Mouse (Mus musculus) heart, postnatal 10 days (tissue): ENCODE measurements at regions not wholly inside any gene's neighbourhood (a gene's known extent, or its start where the extent isn't known, plus 50 kb on each side); places are given as distances from the start of the nearest gene placed in this dataset.
"Not testable (repeated sequence)": the region's sequence is repeated elsewhere in the genome, so short reads cannot be mapped to it uniquely, and the experiment has no call there.

Source experiments
- DNase-seq, 2 experiments: peaks; one replicate each; pipeline ENCODE4 v3.0.0; 2021
- intact Hi-C: fragments of 180-260 bp; cut with DNase I; formaldehyde crosslinking; loops from one replicate; pipeline ENCODE4 v1.15.1; 2025

DNA sequence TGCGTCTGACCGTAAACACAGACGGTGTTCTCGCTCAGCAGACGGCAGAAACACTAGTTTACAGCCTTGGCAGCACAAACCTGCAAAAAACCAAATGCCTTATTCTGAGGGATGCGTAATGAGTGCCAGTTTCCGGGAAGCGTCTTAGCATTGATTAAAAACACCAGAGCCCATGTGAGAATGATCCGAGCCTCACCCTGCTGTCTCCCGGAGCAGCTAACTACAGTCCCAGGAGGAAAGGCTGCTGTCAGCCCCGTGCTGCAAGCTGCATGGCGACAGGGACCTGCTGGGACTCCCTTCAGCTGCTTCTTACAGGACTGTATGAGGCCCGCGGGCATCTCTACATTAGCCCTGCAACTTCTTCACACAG lies 189.7 kb downstream of the Med10 start:
- intact Hi-C loops: loop anchor here (1.0 to 5.0 kb wide), 3 partner anchors 180 to 295 kb away; no protein-coding TSS in a partner anchor
- no peak for DNase-seq

DNA sequence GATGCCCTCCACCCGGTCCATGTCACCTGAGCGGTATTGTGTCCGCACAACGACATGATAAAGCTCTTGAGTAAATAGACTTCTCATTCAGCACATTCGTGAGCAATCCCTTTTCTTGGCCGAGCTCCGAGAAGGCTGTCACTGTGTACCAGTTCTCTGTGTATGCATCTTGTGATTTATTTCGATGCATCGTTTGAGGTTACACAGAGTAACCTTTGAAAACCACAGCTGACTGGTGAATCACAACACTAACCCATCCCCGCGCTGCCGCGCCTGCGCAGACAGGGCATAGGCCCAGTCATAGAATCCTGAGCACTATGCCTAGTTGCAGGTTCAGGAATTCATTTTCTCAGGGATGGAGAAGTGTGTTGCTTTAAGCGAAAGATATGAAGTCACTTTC lies 201.4 kb downstream of the Med10 start:
- DNase-seq: no peak
- intact Hi-C loops: no loop called here

DNA sequence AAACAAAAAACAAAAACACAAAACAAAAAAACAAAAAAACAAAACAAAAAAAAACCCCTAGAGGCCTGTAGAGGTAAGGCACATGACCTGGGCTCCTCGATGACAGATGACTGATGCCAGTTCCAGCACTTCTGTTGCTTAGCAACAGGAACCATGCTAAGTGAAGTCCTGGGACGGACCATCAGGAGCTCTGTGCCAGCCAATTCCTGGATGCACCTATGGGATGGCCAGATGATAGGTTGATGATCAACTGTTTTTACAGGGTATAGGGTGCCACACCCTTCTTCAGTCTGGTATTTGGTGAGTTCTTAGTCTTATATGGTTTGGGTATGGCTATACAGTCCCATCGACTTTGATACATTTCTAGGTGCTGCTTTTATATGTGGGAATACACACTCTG lies 209.9 kb downstream of the Med10 start:
- intact Hi-C loops: no loop called here
- DNase-seq: no peak

DNA sequence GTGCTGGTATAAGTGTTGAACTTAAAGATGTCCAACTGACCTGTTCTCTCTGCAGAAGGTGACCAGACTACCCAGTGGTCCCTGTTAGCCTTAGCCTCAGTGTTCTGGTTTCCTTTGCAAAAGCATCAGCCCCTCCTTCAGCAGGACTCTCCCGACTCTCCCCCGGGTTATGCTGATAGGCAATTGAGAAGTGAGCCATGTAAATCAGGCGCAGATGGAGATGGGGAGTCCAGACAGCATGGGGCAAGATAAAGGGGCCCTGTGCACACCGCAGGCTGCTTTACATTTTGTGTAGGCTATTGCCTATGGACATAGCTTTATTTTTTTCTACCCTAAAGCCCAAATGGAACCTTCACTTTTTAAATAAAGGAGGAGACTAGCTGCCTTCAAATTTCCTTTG lies 213.0 kb downstream of the Med10 start:
- intact Hi-C loops: no loop called here
- DNase-seq: no peak

DNA sequence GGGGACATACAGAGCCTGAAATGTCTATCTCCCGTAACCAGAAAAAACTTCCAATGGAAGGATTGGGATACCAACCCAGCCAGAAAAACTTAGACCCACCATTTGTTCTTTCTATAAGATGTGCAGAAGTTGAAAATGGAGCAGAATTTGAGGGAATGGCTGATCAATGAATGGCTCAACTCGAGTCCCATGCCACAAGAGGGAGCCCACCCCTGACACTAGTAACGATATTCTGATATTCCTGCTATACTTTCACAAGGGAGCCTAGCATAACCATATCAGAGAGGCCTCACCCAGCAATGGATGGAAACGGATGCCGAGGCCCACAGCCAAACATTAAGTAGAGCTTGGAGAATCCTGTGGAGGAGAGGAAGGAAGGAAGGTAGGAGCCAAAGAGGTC lies 215.3 kb downstream of the Med10 start:
- DNase-seq: no peak
- intact Hi-C loops: no loop called here

DNA sequence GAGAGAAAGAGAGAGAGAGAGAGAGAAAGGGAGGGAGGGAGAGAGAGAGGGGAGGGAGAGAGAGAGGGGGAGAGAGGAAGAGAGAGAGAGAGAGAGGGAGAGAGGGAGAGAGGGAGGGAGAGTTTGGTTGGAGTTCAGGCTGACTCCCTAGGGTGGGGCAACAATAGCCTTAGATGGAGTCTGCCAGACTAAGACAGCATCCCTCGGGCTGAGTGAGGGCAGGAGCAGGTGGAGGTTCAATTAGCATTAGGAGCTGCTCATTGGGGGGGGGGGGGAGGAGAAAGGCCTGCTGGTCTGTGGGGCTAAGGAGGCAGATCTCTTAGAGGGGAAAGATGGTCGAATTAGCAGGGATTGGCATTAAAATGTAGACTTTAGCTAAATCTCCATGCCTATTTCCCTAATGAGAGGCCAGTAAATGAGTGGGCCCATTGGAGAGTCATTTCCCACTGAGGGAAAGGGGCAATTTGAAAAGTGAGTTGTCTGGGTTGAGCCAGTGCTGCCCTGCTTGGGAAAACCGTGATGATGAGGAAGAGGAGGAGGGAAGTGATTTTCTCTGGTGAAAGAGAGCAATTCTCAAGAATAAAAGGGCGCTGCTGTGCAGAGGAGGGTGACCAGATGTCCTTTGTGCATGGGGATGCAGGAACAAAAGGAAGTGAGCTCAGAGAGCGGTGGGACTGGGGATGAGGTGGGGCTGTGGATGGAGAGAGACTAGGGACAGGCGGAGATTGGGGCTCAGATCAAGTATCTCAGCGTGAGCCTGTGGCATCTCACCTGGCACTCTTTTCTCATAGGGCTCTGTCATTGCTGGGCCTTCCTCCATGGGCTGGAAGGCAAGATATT lies 218.0 kb downstream of the Med10 start:
- intact Hi-C loops: no loop called here
- DNase-seq: no peak

DNA sequence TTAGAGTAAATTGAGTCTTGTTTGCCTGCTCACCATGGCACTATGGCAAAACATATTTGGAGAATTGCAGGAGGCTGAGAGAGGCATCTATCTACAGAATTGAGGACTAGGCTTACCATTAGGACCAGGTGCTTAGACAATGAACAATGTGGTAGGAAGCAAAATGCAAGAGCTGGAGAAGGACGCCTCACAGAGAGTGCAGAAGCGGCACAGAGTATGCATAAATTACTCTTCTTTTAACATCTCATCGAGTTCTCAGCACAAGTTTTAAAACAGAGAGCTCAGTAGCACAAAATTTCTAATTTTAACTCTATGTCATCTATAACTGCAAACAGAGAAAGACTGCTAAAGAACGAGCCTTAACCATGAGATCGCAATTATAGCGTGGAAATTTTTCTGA lies 231.1 kb downstream of the Med10 start:
- no peak for DNase-seq
- intact Hi-C loops: no loop called here

DNA sequence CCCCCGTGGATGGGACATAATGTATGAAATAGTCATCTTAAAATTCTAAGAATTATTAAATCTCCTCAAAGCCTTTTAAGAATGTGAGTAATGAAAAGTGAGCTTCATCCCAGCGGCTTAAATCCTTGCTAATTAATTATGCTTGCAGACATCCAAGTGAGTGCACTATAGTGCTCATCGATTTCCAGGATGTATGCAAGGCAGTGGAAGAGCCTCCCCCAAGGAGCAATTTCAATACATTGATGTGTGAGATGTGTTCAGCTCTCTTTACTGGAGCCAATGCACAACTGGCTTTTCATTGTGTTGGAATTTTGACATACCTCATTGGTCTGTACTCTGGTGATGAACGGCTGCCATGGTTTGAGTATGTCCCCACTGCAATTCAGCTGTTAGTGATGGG lies 231.6 kb downstream of the Med10 start:
- intact Hi-C loops: no loop called here
- DNase-seq: no peak

DNA sequence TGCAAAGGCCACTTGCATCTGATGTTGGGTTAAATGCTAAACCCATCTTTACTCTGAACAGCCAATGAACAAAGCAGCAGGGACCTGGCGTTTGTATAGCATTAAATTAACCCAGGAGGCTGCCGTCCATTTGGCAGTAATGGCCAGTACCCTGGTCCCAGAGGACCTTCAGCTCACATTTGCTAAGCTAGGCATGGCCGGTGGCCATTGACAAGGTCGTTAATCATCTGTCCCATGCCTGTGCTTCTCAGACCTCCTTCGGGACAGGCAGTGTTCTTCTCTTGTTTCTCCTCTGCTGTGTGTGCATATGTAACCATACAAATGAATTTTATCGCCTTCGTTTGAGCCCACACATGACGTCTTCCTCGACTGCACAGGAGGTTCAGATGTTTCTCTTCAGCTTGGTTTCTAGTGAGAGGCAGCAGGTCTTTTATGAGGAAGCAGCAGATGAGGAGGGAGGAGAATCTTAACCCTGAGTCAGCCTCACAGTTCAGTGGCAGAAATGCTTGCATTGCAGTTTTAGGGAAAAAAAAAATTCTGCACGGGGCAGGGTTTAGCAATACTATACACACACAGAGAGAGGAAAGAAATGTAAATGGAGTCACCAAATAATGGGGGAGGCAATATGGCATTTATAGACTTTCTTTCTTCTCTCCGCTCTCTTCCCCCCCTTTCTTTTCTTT lies 235.9 kb downstream of the Med10 start:
- intact Hi-C loops: no loop called here
- DNase-seq: no peak

DNA sequence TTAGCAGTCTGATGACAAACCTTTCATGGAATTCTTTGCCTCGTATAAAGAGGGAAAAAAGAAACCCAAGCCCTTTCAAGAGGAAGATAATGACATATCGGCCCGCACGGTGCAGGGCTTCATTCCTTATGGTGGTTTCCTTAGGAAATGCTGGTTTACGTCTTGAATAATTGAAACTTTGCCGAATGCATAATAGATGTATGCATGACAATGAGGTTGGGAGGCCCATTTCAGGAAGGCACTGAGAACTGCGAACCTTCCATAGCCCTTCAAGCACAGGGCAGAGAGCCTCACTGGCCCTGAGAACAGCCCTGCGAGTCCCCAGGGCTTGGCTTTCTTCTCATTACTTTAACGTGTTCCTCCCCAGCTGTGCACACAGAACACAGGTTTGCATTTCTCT lies 255.7 kb downstream of the Med10 start:
- DNase-seq: no peak
- intact Hi-C loops: no loop called here

DNA sequence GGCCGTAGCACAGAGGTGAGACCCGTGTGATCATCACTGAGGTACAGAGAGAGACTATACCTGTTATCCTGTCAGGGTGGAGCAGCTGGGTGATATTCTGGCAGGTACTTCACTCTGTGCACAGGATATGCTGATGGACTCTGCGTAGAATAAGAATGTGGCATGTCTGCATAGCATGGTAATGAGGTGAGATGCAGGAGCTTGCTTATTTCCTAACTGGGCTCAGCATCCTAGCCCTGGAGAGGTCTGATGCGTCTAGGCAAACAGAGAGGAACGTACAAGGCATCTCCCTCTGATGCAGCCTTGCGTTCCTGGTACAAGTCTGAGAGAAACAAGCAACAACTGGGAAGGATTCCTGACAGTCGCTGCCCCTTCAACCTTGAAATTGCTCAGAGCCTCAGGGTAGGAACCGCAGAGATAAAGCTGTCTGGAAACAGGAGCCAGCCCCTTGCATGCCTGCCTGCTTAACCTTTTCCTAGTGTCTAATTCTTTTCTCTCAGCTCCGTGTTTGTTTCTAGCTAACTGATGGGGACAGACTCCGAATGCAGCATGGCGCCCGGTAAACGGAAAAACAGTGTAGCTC lies 259.3 kb downstream of the Med10 start:
- intact Hi-C loops: no loop called here
- no peak for DNase-seq

DNA sequence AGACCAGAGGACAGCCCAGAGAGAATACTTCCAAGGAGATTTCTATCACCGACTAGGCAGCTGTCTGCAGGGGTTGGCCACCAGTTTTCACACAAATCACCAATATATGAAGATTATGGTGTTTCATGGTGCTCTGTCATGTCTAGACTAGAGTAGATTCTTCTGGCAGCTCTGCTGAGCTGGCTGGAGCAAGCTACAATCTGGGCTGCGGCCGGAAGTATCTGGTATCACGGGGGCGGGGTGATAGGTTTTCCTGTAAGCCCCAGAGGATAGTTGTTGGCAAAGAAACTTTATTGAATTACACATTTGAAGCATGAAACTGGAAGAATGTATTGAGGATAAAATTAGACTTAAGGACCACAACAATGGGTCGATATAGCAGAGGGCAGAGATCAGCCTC lies 271.5 kb downstream of the Med10 start:
- intact Hi-C loops: no loop called here
- no peak for DNase-seq

DNA sequence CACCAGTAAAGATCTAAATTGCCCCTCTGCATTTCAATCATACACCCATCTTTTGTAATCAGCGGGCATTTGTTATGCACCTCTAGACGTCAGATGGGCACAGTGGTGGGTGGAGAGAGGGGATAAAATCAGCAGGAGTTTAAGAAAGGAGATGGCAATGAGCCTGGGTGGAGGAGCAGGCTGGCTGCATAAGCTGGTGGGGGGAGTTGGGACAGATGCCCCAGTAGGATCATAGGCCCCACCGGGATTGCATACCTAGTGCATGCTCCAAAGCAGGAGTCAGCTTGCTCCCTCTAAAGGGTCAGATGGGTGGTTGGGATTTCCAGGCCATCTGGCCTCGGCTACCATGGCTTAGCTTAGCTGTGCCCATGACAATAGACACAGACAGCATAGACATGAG lies 273.2 kb downstream of the Med10 start:
- intact Hi-C loops: no loop called here
- DNase-seq: no peak

DNA sequence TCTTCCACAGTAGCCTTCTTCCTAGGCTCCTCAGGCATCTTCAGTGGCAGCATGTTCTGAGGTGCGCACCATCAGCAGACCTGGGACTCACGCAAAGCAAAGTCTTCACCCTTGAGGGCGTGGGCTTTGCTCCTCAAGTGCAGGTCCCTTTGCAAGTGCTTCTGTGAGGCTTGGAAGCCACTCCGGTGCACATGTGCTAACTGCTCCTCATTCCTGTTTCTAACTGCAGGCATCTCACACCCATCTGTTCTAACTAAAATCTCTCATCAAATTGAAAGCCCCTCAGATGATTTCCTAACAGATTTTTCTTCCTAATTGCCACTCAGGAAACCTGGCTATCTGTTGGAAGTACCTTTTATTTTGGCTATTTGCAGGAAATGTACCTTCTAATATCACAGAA lies 278.9 kb downstream of the Med10 start:
- DNase-seq: no peak
- intact Hi-C loops: no loop called here

DNA sequence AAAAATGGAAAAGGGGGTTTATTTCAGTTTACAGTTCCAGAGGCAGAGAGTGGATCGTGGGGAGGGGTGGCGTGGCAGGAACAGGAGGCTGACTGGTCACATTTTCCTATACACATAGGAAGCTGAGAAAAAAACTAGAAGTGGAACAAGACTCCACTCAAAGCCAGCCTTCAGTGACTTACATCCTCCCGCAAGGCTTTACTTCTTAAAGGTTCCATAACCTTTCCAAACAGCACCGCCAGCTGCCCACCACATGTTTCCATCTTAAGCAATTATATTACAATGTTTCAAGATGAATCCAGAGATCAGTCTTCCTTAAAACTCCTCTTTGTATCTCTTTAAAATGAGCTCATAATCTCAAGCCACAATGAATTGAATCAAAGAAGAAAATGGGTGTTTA lies 290.7 kb downstream of the Med10 start:
- intact Hi-C loops: no loop called here
- no peak for DNase-seq

DNA sequence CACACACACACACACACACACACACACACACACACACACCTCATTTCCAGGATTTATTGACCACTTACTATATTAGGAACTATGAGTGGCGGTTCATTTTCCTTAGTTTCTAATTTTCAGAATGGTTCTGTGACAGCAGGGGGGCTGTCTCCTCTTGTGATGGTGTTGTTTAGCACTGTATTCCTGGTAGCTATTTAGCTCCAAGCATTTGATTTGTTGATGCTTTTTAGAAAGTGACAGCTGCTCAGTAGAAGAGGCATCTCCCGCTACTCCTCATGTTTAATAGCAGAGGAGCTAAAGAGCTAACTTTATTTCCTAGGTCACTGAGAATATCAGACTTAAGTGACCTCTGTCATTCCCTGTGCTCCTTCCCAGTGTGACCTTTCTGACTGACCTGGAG lies 291.8 kb downstream of the Med10 start:
- intact Hi-C loops: no loop called here
- DNase-seq: no peak

DNA sequence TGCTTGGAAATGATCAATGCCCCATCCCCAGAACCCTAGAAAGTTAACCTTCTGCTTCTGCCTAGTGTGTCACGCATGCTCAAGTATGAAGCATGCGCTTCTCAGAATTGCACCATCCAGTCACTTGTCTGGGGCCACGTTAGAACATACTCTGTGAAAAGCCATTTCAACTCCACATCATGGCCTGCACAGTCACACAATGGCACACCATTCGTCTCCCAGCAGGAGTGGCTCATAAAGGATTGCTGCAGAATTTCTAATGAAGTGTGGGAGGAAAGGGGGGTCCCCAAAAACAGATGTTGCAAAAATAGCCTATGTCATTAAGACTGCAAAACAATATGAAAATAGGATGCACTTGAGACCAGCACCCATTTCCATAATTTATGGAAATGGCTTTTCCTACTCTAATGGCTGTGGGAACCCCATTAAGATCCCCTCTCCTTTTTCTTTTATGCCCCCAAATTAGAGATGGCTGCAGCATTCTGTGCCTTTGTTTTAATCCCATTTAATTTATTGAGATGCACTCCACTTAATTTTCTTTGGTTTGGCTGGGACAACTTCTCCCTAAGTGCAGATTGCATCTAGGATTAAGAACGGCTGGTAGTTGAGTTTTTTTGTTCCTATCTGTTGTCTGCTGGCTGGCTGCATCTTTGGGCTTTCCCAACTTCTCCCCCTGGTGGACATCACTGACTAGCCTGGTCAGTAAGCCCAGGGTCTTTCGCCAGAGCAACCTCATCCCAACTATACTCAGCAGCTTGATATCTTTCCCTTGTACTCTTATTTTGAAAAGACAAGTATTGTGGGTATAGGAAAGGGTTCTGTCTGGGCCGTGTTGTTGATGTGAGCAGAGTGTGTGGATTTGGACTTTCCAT lies 294.5 kb downstream of the Med10 start:
- intact Hi-C loops: loop anchor here (5.0 kb wide), 1 partner anchor 359 kb away; the partner anchor contains the start of gene Ube2ql1
- peak in 1 of 2 experiments; percentile 8 for DNase-seq

DNA sequence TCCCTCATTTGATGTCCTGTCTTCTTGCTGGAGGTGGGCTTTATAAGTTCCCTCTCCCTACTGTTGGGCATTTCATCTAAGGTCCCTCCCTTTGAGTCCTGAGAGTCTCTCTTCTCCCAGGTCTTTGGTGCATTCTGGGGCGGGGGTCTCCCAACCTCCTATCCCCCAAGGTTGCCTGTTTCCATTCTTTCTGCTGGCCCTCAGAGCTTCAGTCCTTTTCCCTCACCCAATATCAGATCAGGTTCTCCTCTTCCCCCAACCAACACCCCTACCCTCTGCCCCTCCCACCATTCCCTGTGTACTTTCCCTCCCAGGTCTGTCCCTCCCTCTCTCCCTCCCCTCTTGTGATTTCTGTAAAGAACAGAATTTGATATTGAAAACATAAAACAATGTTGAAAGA lies 297.9 kb downstream of the Med10 start:
- intact Hi-C loops, DNase-seq: not testable (repeated sequence)

DNA sequence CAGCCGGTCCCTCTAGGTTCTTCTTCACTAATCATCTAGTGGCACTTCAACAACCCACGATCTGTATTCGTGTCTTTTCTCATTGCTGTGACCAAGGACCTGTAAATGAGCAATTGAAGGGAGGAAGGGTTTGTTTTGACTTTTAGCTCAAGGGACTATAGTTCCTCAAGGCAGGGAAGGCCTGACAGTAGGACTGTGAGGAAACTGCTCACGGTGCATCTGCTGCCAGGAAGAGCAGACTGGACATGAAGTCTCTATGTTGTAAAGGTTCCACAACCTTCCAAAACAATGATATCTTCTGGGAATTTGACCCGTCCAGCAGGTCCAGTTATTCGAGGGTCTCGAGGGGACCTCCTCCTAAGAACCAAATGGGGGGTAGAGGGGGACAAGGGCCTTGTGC lies 300.8 kb downstream of the Med10 start:
- DNase-seq: no peak
- intact Hi-C loops: no loop called here

DNA sequence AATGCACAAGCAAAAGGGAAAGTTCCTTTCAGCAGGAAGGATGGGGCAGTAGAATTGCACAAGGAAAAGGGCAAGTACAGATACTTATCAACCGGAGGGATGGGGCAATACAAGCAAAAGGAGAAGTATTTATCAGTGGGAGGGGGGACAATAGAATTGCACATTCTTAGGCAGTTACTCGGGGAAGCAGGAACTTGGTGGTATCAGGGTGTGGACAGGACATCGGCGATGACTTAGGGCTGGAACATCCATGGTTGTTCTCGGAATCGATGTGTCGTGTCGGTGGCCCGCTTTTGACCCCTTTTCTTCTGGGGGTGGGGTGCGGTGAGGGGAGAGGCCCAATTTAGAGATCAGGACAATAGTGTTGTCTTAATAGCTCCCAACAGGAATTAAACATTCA lies 301.3 kb downstream of the Med10 start:
- intact Hi-C loops, DNase-seq: not testable (repeated sequence)

DNA sequence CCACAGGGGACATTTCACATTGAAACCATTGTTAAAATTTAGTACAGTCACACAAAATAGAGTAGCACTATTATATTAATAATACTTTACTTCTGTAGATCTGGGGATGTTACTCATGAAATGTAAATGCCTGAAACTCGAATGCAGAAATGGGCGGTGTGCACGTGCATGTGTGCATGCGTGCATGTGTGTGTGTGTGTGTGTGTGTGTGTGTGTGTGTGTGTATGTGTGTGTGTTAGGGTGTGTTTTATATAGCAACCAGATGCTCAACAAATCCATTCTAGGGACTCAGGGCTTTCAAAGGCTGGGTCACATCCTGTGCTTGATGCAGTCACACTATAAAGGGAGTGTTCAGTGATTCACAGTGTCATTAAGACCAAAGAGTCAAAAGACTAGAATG lies 301.7 kb downstream of the Med10 start:
- intact Hi-C loops: no loop called here
- DNase-seq: no peak
